Mouse (Mus musculus) kidney, postnatal 0 days (tissue): Measurements from ENCODE around the gene Dennd6b. TPM values are rescaled to one million over a fixed set of nuclear protein-coding genes. Genes with fewer than 3 reads are reported as not detected.

Experiments used
- ATAC-seq: fragments of 200-750 bp; cut with Nextera tagmentation; replicated peaks from 2 replicates; pipeline ENCODE4 v1.8.0; 2017; ENCODE audit warnings: low read depth, moderate number of reproducible peaks, moderate TSS enrichment, moderate library complexity; ENCODE audit not compliant: low FRiP score
- DNase-seq: peaks from one replicate; pipeline ENCODE4 v3.0.0-alpha.2; 2016; ENCODE audit warnings: low spot score
- H3K27ac ChIP-seq: fragments of 300-500 bp; sonication (generic); 2 replicates; pipeline ENCODE4 v1.5.1; 2014; ENCODE audit warnings: mild to moderate bottlenecking
- H3K27me3 ChIP-seq: fragments of 300-500 bp; sonication (generic); 2 replicates; pipeline ENCODE4 v1.6.1; 2014; ENCODE audit warnings: low read length, mixed read lengths; ENCODE audit not compliant: insufficient read depth
- H3K36me3 ChIP-seq: fragments of 300-500 bp; sonication (generic); 2 replicates; pipeline ENCODE4 v1.6.1; 2014; ENCODE audit warnings: low read length, mixed read lengths; ENCODE audit not compliant: insufficient read depth
- H3K4me1 ChIP-seq: fragments of 300-500 bp; sonication (generic); replicated peaks from 2 replicates; pipeline ENCODE4 v1.6.1; 2014; ENCODE audit warnings: antibody characterized with exemption, low read length, mixed read lengths; ENCODE audit not compliant: insufficient read depth
- H3K4me2 ChIP-seq: fragments of 300-500 bp; sonication (generic); 2 replicates; pipeline ENCODE4 v1.6.1; 2014; ENCODE audit warnings: mild to moderate bottlenecking, low read length, moderate library complexity, mixed read lengths
- H3K4me3 ChIP-seq: fragments of 300-500 bp; sonication (generic); replicated peaks from 2 replicates; pipeline ENCODE4 v1.5.1; 2014; ENCODE audit warnings: low read depth, low read length
- H3K9ac ChIP-seq: fragments of 300-500 bp; sonication (generic); 2 replicates; pipeline ENCODE4 v1.6.1; 2014; ENCODE audit warnings: low read depth, low read length
- H3K9me3 ChIP-seq: fragments of 300-500 bp; sonication (generic); replicated peaks from 2 replicates; pipeline ENCODE4 v1.6.1; 2016; ENCODE audit warnings: low read length, inconsistent platforms, mixed read lengths
- CTCF ChIP-seq: IDR thresholded peaks from 2 replicates; pipeline ENCODE4 v1.5.1; 2016; ENCODE audit warnings: antibody characterized with exemption, low read depth, mild to moderate bottlenecking, moderate library complexity
- WGBS: fragments of 180-500 bp; shearing (Covaris S2); extraction: QIAGEN DNeasy Blood & Tissue Kit; methylation state at CpG from one replicate; pipeline ENCODE4 v1.1.7; 2014; 5-methylcytosine and 5-hydroxymethylcytosine counted together
- polyA plus RNA-seq: library from polyadenylated mRNA; unstranded; fragments of >200 nt; fragmentation: Nextera tagmentation; extraction: Ambion mirVana; gene quantifications from 2 replicates; pipeline ENCODE4 v1.2.1, GENCODE M21; 2015

The Dennd6b gene
- polyA plus RNA-seq, 1 experiment from 2014 or later = 10.4 TPM

GRCm38 (mm10) chr15:89174889-89175339, 21.4 kb downstream of the Dennd6b start:
- Histone ChIP-seq H3K27me3 (no peaks in the 10 kb centered on the region), H3K27ac (peak overlapping the region; percentile 62), H3K4me3 (no peak overlapping the region), H3K9ac (no peak overlapping the region; the same call in 1 of the 2 replicates), H3K36me3 (no peaks in the 10 kb centered on the region), H3K9me3 (no peaks in the 10 kb centered on the region), H3K4me2 (peak overlapping the region; percentile 7; the same call in 1 of the 2 replicates), H3K4me1 (peaks cover 75% of the 10 kb centered on the region)
- ATAC-seq (no peak), DNase-seq (no peak)
- no peak for TF ChIP-seq CTCF
- 49% methylated on average over 11 of the region's 11 CpGs for WGBS

DNA sequence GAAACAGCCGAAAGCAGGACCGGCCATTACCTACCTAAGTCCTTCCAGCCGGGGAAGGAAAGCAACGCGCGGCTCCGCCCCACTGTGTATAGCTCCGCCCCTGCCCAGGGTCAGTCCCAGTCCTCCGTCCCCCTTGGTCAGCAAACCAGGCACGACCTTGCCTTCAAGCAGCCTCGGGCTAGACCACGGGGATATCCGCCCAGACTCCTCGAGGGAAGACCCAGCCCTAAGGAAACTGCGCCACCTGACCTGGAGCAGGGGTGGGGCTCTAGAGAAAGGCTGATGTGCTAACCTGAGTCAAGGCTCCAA, 22.4 kb downstream of the Dennd6b start:
- peaks cover 85% of the 10 kb centered on the region for H3K4me1 ChIP-seq
- no peaks in the 10 kb centered on the region for H3K27me3 ChIP-seq
- peak overlapping the region; percentile 84 for H3K27ac ChIP-seq
- WGBS = 4% methylated on average over 15 of the region's 15 CpGs
- peak; percentile 75 for ATAC-seq
- H3K9ac ChIP-seq = peak overlapping the region; percentile 75
- H3K4me2 ChIP-seq = peak overlapping the region; percentile 100
- H3K4me3 ChIP-seq = peak overlapping the region; percentile 50
- TF ChIP-seq CTCF = no peak
- H3K36me3 ChIP-seq = no peaks in the 10 kb centered on the region
- H3K9me3 ChIP-seq = no peaks in the 10 kb centered on the region
- DNase-seq = peak; percentile 80

- peak overlapping the region; percentile 100 for H3K4me2 ChIP-seq
- peak; percentile 61 for DNase-seq
- H3K36me3 ChIP-seq = 0 out of 2 replicates have a peak, but pooled peaks cover 2% of the 10 kb centered on the region
- H3K27me3 ChIP-seq = no peaks in the 10 kb centered on the region
- 1% methylated on average over 62 of the region's 65 CpGs for WGBS
- H3K4me1 ChIP-seq = peaks cover 83% of the 10 kb centered on the region
- H3K9ac ChIP-seq = peak overlapping the region; percentile 75
- TF ChIP-seq CTCF = no peak
- peak overlapping the region; percentile 50 for H3K4me3 ChIP-seq
- H3K27ac ChIP-seq = peak overlapping the region; percentile 84
- ATAC-seq = peak; percentile 40
- no peaks in the 10 kb centered on the region for H3K9me3 ChIP-seq
These were observed 23.0 kb downstream of the Dennd6b start for GRCm38 (mm10) chr15:89173024-89173905.

- no peaks in the 10 kb centered on the region for H3K9me3 ChIP-seq
- H3K9ac ChIP-seq = peak overlapping the region; percentile 75
- H3K4me2 ChIP-seq = peak overlapping the region; percentile 100
- peaks cover 75% of the 10 kb centered on the region for H3K4me1 ChIP-seq
- H3K4me3 ChIP-seq = peak overlapping the region; percentile 50
- peaks cover 11% of the 10 kb centered on the region; the same call in 1 of the 2 replicates for H3K36me3 ChIP-seq
- H3K27me3 ChIP-seq = no peaks in the 10 kb centered on the region
- WGBS = 51% methylated on average over 17 of the region's 17 CpGs
- DNase-seq (no peak), ATAC-seq (no peak)
- H3K27ac ChIP-seq = peak overlapping the region; percentile 84; the same call in 1 of the 2 replicates
- TF ChIP-seq CTCF = no peak
These were observed 23.9 kb downstream of the Dennd6b start for GRCm38 (mm10) chr15:89172276-89172935.

GRCm38 (mm10) chr15:89171526-89172051, 24.7 kb downstream of the Dennd6b start:
- Histone ChIP-seq H3K27me3 (no peaks in the 10 kb centered on the region), H3K4me1 (peaks cover 66% of the 10 kb centered on the region), H3K9ac (peak overlapping the region; percentile 13; the same call in 1 of the 2 replicates), H3K36me3 (peaks cover 19% of the 10 kb centered on the region), H3K4me2 (no peak overlapping the region), H3K4me3 (no peak overlapping the region), H3K9me3 (no peaks in the 10 kb centered on the region), H3K27ac (0 out of 2 replicates have a peak overlapping the region, but pooled peaks have one; percentile 13)
- 91% methylated on average over 5 of the region's 5 CpGs for WGBS
- DNase-seq = no peak
- no peak for TF ChIP-seq CTCF
- no peak for ATAC-seq

- Histone ChIP-seq H3K4me2 (peak overlapping the region; percentile 21; the same call in 1 of the 2 replicates), H3K4me1 (peaks cover 55% of the 10 kb centered on the region), H3K36me3 (peaks cover 33% of the 10 kb centered on the region), H3K9ac (peak overlapping the region; percentile 40; the same call in 1 of the 2 replicates), H3K4me3 (no peak overlapping the region), H3K27ac (peak overlapping the region; percentile 82), H3K9me3 (no peaks in the 10 kb centered on the region), H3K27me3 (no peaks in the 10 kb centered on the region)
- no peak for DNase-seq
- 19% methylated on average over 3 of the region's 3 CpGs for WGBS
- ATAC-seq = no peak
- no peak for TF ChIP-seq CTCF
These were observed 26.2 kb downstream of the Dennd6b start for GRCm38 (mm10) chr15:89170102-89170501.
